Mouse (Mus musculus) CH12.LX (cell line): ENCODE data around the gene Arid5b. TPM values are rescaled to one million over a fixed set of nuclear protein-coding genes. Genes with fewer than 3 reads are reported as not detected.

Experiments
- DNase-seq: peaks from one replicate; pipeline ENCODE4 v3.0.0-alpha.2; 2013; ENCODE audit errors: extremely low read depth
- H3K27ac ChIP-seq: 2 replicates; pipeline ENCODE4 v1.5.1; 2012; ENCODE audit warnings: low read depth, mild to moderate bottlenecking, control low read depth, moderate library complexity; ENCODE audit not compliant: insufficient read depth
- H3K27me3 ChIP-seq: replicated peaks from 2 replicates; pipeline ENCODE3; 2012; ENCODE audit warnings: inconsistent platforms
- H3K36me3 ChIP-seq, 2 experiments: replicated peaks in 1 of 2; 2 replicates each; pipeline versions ENCODE3 to v1.6.1; 2012; ENCODE audit warnings: inconsistent platforms in 1 of 2, low read length in 1 of 2, mild to moderate bottlenecking in 1 of 2, mixed read lengths in 1 of 2, moderate library complexity in 1 of 2; ENCODE audit not compliant: control insufficient read depth in 1 of 2, insufficient read depth in 1 of 2
- H3K4me1 ChIP-seq, 2 experiments: 2 replicates each; pipeline ENCODE4 v1.6.1; 2012; ENCODE audit warnings: inconsistent platforms in 1 of 2, moderate library complexity in 1 of 2; ENCODE audit not compliant: insufficient read depth in 2 of 2, control insufficient read depth in 1 of 2
- H3K4me2 ChIP-seq: 2 replicates; pipeline ENCODE4 v1.6.1; 2012; ENCODE audit warnings: low read depth, mild to moderate bottlenecking, control low read depth; ENCODE audit not compliant: poor library complexity, insufficient read depth, severe bottlenecking
- H3K4me3 ChIP-seq, 3 experiments: fragments of 150-350 bp in 1 of 3; sonication (generic) in 1 of 3; replicated peaks in 1 of 3; 2 replicates each; pipeline versions ENCODE3 to v1.5.1; 2011 to 2012; ENCODE audit warnings: low read depth in 2 of 3, low read length in 2 of 3, mild to moderate bottlenecking in 2 of 3, moderate library complexity in 2 of 3, control low read depth in 1 of 3, improper control_type of control experiment in 1 of 3, inconsistent platforms in 1 of 3, mixed read lengths in 1 of 3; ENCODE audit not compliant: poor library complexity in 1 of 3
- H3K79me2 ChIP-seq: replicated peaks from 2 replicates; pipeline ENCODE4 v1.6.1; 2012; ENCODE audit warnings: mild to moderate bottlenecking, moderate library complexity; ENCODE audit not compliant: control insufficient read depth, poor library complexity, insufficient read depth, severe bottlenecking; ENCODE audit errors: extremely low read depth
- H3K9ac ChIP-seq: 2 replicates; pipeline ENCODE4 v1.6.1; 2012; ENCODE audit warnings: low read depth, mild to moderate bottlenecking, control low read depth, moderate library complexity; ENCODE audit not compliant: insufficient read depth
- H3K9me3 ChIP-seq: replicated peaks from 2 replicates; pipeline ENCODE3; 2012; ENCODE audit warnings: low read length, inconsistent platforms, mixed read lengths
- CHD1 ChIP-seq: IDR thresholded peaks from 2 replicates; pipeline ENCODE4 v1.6.1; 2012; ENCODE audit warnings: low read depth, low read length, improper control_type of control experiment, inconsistent platforms
- CTCF ChIP-seq, 2 experiments: IDR thresholded peaks in 1 of 2; conservative IDR thresholded peaks in 1 of 2; 2 replicates each; pipeline ENCODE4 v1.5.1; 2011 to 2012; ENCODE audit warnings: low read depth in 2 of 2, low read length in 2 of 2, improper control_type of control experiment in 1 of 2, inconsistent platforms in 1 of 2, mild to moderate bottlenecking in 1 of 2, moderate library complexity in 1 of 2
- EP300 ChIP-seq: IDR thresholded peaks from 2 replicates; pipeline ENCODE4 v1.6.1; 2011; ENCODE audit warnings: low read length, improper control_type of control experiment
- GABPA ChIP-seq: IDR thresholded peaks from 2 replicates; pipeline ENCODE4 v1.6.1; 2012; ENCODE audit warnings: low read depth, low read length, improper control_type of control experiment, inconsistent platforms; ENCODE audit not compliant: insufficient replicate concordance
- HCFC1 ChIP-seq: IDR thresholded peaks from 2 replicates; pipeline ENCODE4 v1.6.1; 2012; ENCODE audit warnings: low read depth, mild to moderate bottlenecking, inconsistent platforms, low read length, improper control_type of control experiment
- MAX ChIP-seq: IDR thresholded peaks from 2 replicates; pipeline ENCODE4 v1.6.1; 2011; ENCODE audit warnings: low read length, improper control_type of control experiment
- MEF2A ChIP-seq: IDR thresholded peaks from 2 replicates; pipeline ENCODE4 v1.6.1; 2014; ENCODE audit warnings: low read depth, mild to moderate bottlenecking, inconsistent platforms, low read length, improper control_type of control experiment, borderline replicate concordance
- MXI1 ChIP-seq: IDR thresholded peaks from 2 replicates; pipeline ENCODE4 v1.6.1; 2011; ENCODE audit warnings: mild to moderate bottlenecking, low read depth, low read length, improper control_type of control experiment
- MYC ChIP-seq: IDR thresholded peaks from 2 replicates; pipeline ENCODE4 v1.6.1; 2011; ENCODE audit warnings: low read depth, mild to moderate bottlenecking, improper control_type of control experiment, low read length
- PAX5 ChIP-seq: IDR thresholded peaks from 2 replicates; pipeline ENCODE4 v1.6.1; 2012; ENCODE audit warnings: low read length, inconsistent platforms, mixed read lengths
- POLR2A ChIP-seq: IDR thresholded peaks from 2 replicates; pipeline ENCODE4 v1.6.1; 2011; ENCODE audit warnings: low read depth, mild to moderate bottlenecking, improper control_type of control experiment, low read length
- POLR2AphosphoS2 ChIP-seq: IDR thresholded peaks from 2 replicates; pipeline ENCODE4 v1.6.1; 2011; ENCODE audit warnings: low read depth, low read length, improper control_type of control experiment
- RAD21 ChIP-seq: IDR thresholded peaks from 2 replicates; pipeline ENCODE4 v1.6.1; 2011; ENCODE audit warnings: low read depth, mild to moderate bottlenecking, low read length, improper control_type of control experiment, moderate library complexity
- RCOR1 ChIP-seq: conservative IDR thresholded peaks from 2 replicates; pipeline ENCODE4 v1.6.1; 2012; ENCODE audit warnings: low read depth, mild to moderate bottlenecking, inconsistent platforms, low read length, improper control_type of control experiment
- TBP ChIP-seq: conservative IDR thresholded peaks from 2 replicates; pipeline ENCODE4 v1.6.1; 2011; ENCODE audit warnings: low read depth, low read length, improper control_type of control experiment
- USF1 ChIP-seq: IDR thresholded peaks from 2 replicates; pipeline ENCODE4 v1.6.1; 2014; ENCODE audit warnings: low read depth, mild to moderate bottlenecking, inconsistent platforms, low read length, improper control_type of control experiment
- USF2 ChIP-seq: conservative IDR thresholded peaks from 2 replicates; pipeline ENCODE4 v1.6.1; 2011; ENCODE audit warnings: low read depth, low read length, improper control_type of control experiment
- ZNF384 ChIP-seq: IDR thresholded peaks from 2 replicates; pipeline ENCODE4 v1.6.1; 2012; ENCODE audit warnings: low read depth, low read length, improper control_type of control experiment, inconsistent platforms
- dilution Hi-C: fragments of 300-500 bp; cut with MboI; formaldehyde crosslinking; loops from 2 replicates; pipeline ENCODE4 v1.14.3; 2020; ENCODE audit warnings: low sequenced_read_pairs; ENCODE audit not compliant: extremely low pct_unique_long_range_greater_than_20kb, extremely low pct_ligation_motif_present
- in situ Hi-C: fragments of 300-500 bp; cut with MboI; formaldehyde crosslinking; loops from 3 replicates; pipeline ENCODE4 v1.14.3; 2019; ENCODE audit warnings: low sequenced_read_pairs, low pct_ligation_motif_present, low pct_unique_long_range_greater_than_20kb, mixed read lengths
- polyA plus RNA-seq: library from polyadenylated mRNA; unstranded; fragments of >175 nt; gene quantifications from 2 replicates; pipeline ENCODE4 v1.2.1, GENCODE M21; 2012; ENCODE audit warnings: low read depth; ENCODE audit not compliant: insufficient read length
- total RNA-seq, 2 experiments: library from RNA; depleted of rRNA; stranded (reverse); fragments of 300-350 nt in 1 of 2; fragments of >200 nt in 1 of 2; gene quantifications; 2 replicates each; pipeline ENCODE4 v1.2.3; 2012 to 2014

Arid5b gene
- total and polyA plus RNA-seq, 3 experiments = 1.1 to 2.6 (median 1.8) TPM

DNA sequence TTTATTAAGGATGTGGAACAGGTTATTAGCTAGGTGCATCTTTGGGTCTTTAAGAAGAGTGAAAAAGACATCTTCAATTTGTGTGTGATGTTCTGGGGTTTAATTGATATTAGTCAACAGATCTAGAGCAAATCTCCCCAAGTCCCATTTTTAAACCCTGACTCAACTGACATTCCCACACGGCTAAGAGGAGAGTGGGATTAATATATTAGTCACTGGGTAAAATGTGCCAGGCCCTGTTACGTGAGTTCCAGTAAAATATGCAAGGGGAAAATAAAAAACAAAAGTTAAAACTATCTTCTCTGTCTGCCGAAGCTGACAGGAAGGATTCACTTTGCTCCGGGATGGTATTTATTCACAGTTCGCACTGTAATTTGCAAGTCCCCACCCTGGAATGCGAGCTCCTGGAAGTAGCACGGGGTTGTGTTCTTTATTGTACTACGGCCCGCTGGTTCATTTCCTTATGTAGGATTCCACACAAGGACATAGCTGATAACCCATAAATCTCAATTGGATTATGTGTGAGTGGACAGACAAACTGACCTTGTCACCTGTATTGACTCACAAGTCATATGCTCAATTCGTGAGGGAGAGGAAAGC, 121.8 kb downstream of the Arid5b start:
- Histone ChIP-seq H3K9ac (no peak overlapping the region), H3K79me2 (no peaks in the 10 kb centered on the region), H3K4me1 (peaks cover 3 to 14% of the 10 kb centered on the region in 2 experiments; a peak in 3 of 4 replicates), H3K27ac (no peak overlapping the region), H3K27me3 (no peaks in the 10 kb centered on the region), H3K4me2 (no peak overlapping the region), H3K9me3 (peaks cover 5% of the 10 kb centered on the region), H3K36me3 (peaks cover 0 to 19% of the 10 kb centered on the region in 2 experiments), H3K4me3 (no peak overlapping the region)
- DNase-seq = no peak
- in situ Hi-C loops = no loop called here
- TF ChIP-seq RCOR1 (no peak), EP300 (no peak), USF2 (no peak), PAX5 (no peak), MEF2A (no peak)
- dilution Hi-C loops = no loop called here

DNA sequence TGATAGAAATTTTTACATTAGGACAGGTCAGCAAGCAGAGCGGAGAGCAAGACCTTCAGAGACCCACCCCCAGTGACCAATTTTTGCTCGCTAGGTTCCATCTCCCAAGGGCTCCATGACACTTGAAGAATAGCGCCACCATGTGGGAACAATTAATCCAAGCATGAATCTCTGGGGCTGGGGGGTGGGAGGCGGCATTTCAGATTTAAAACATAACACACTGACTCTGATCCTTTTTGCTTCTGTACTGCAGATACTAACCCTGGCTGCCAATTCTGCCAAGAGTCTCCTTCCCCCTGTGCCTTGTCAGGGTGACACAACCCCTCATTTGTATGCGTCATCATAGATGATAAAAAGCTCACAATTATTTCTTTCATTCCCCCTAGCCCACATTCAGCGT, 122.4 kb downstream of the Arid5b start:
- Histone ChIP-seq H3K4me2 (no peak overlapping the region), H3K79me2 (no peaks in the 10 kb centered on the region), H3K36me3 (peaks cover 0 to 19% of the 10 kb centered on the region in 2 experiments), H3K27ac (no peak overlapping the region), H3K9ac (no peak overlapping the region), H3K4me3 (no peak overlapping the region), H3K9me3 (peaks cover 8% of the 10 kb centered on the region), H3K27me3 (no peaks in the 10 kb centered on the region), H3K4me1 (peaks cover 3 to 14% of the 10 kb centered on the region in 2 experiments; a peak in 3 of 4 replicates)
- dilution Hi-C loops (no loop called here), in situ Hi-C loops (no loop called here)
- no peak; the same call in none of the 2 replicates for TF ChIP-seq RAD21
- TF ChIP-seq MYC = no peak
- TF ChIP-seq MXI1 = no peak
- TF ChIP-seq GABPA = no peak
- no peak for TF ChIP-seq HCFC1
- TF ChIP-seq CTCF (conservative IDR thresholded peaks at IDR 0.05 in 1 of 2, IDR thresholded peaks at IDR 0.05 in 1 of 2; ENCODE audit: low read depth in 2 of 2, low read length in 2 of 2) = peak in 1 of 2 experiments; percentile 47; a peak in 2 of 4 replicates
- TF ChIP-seq POLR2A = no peak
- no peak for TF ChIP-seq USF2
- DNase-seq = no peak

DNA sequence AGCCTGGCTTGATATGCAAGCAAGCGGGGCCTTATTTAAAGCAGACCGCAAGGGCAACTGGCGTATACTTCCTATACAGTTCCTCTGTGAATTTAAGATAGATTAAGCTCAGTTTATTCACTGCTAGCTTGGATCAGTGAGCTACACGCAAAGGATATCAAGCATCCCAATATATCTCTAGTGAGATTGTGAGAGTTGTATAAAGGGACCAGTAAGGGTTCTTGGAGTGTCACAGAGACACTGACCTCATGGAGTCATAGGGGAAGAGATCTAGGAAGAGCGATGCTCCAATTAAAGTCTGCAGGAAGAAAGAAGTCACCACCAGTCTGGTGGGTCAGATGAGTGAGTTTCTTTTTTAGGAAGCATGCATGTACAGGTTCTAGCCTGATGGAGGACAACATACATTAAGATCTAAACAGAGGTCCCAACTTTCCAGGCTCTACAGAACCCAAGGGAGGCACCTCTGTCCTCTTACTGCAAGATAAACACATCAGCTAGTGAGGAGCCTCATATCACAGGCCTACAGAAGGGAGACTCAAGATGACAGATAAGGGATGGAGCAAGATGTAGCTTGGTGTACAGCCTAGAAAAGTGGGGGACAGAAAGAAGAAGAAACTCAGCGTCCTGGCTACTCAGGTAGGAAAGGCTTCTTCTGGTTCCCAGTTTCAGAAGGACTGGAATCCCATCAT, 123.0 kb downstream of the Arid5b start:
- Histone ChIP-seq H3K27ac (no peak overlapping the region), H3K79me2 (no peaks in the 10 kb centered on the region), H3K27me3 (no peaks in the 10 kb centered on the region), H3K4me1 (peaks cover 3 to 14% of the 10 kb centered on the region in 2 experiments; a peak in 3 of 4 replicates), H3K9me3 (peaks cover 8% of the 10 kb centered on the region), H3K4me3 (no peak overlapping the region)
- DNase-seq = no peak
- in situ Hi-C loops = no loop called here
- TF ChIP-seq USF1 (no peak), MEF2A (no peak), GABPA (no peak), POLR2AphosphoS2 (no peak), POLR2A (no peak), MXI1 (no peak), CHD1 (no peak), ZNF384 (no peak), TBP (no peak), MAX (no peak)
- TF ChIP-seq, all 38 proteins: peak for 0
- dilution Hi-C loops = no loop called here
- Histone ChIP-seq H3K4me2 (no peak overlapping the region), H3K9ac (no peak overlapping the region), H3K36me3 (peaks cover 0 to 19% of the 10 kb centered on the region in 2 experiments)
